Mouse (Mus musculus) heart, embryonic 12.5 days (tissue): ENCODE results near the gene Hivep3. TPM values are rescaled to one million over a fixed set of nuclear protein-coding genes. Genes with fewer than 3 reads are reported as not detected.

ENCODE experiments used
- ATAC-seq: fragments of 200-750 bp; cut with Nextera tagmentation; 2 replicates; pipeline ENCODE4 v1.8.0; 2017; ENCODE audit warnings: moderate TSS enrichment, moderate library complexity; ENCODE audit not compliant: insufficient number of reproducible peaks, low FRiP score
- H3K27ac ChIP-seq: fragments of 300-500 bp; sonication (generic); 2 replicates; pipeline ENCODE4 v1.5.1; 2016; ENCODE audit warnings: mild to moderate bottlenecking, moderate library complexity; ENCODE audit not compliant: poor library complexity, severe bottlenecking
- H3K27me3 ChIP-seq: fragments of 300-500 bp; sonication (generic); replicated peaks from 2 replicates; pipeline ENCODE4 v1.6.1; 2016; ENCODE audit warnings: mild to moderate bottlenecking, moderate library complexity
- H3K36me3 ChIP-seq: fragments of 300-500 bp; sonication (generic); 2 replicates; pipeline ENCODE4 v1.6.1; 2016; ENCODE audit warnings: mild to moderate bottlenecking, moderate library complexity
- H3K4me1 ChIP-seq: fragments of 300-500 bp; sonication (generic); replicated peaks from 2 replicates; pipeline ENCODE4 v1.6.1; 2016; ENCODE audit warnings: mild to moderate bottlenecking
- H3K4me2 ChIP-seq: fragments of 300-500 bp; sonication (generic); 2 replicates; pipeline ENCODE4 v1.6.1; 2016; ENCODE audit warnings: mild to moderate bottlenecking, moderate library complexity
- H3K4me3 ChIP-seq: fragments of 300-500 bp; sonication (generic); 2 replicates; pipeline ENCODE4 v1.5.1; 2016; ENCODE audit warnings: mild to moderate bottlenecking
- H3K9ac ChIP-seq: fragments of 300-500 bp; sonication (generic); 2 replicates; pipeline ENCODE4 v1.6.1; 2016; ENCODE audit warnings: mild to moderate bottlenecking, moderate library complexity
- H3K9me3 ChIP-seq: fragments of 300-500 bp; sonication (generic); replicated peaks from 2 replicates; pipeline ENCODE4 v1.6.1; 2016; ENCODE audit warnings: mild to moderate bottlenecking, moderate library complexity
- WGBS: fragments of 180-500 bp; shearing (Covaris S2); methylation state at CpG from one replicate; pipeline ENCODE4 v1.1.7; 2016; 5-methylcytosine and 5-hydroxymethylcytosine counted together
- polyA plus RNA-seq: library from polyadenylated mRNA; unstranded; fragments of >200 nt; fragmentation: Nextera tagmentation; extraction: Ambion mirVana; gene quantifications from 2 replicates; pipeline ENCODE4 v1.2.1, GENCODE M21; 2016

Gene Hivep3
- polyA plus RNA-seq, 1 experiment from 2014 or later = 6.1 TPM

- no peak for ATAC-seq
- Histone ChIP-seq H3K9me3 (no peaks in the 10 kb centered on the region), H3K4me3 (no peak overlapping the region)
These were observed 140.4 kb downstream of the Hivep3 start for GRCm38 (mm10) chr4:119873935-119874334.

GRCm38 (mm10) chr4:119875592-119875991 lies 142.0 kb downstream of the Hivep3 start:
- WGBS = 89% methylated on average over 2 of the region's 2 CpGs
- no peak for ATAC-seq
- H3K27ac ChIP-seq = no peak overlapping the region

More at GRCm38 (mm10) chr4:119873935-119874334, 140.4 kb downstream of the Hivep3 start:
- Histone ChIP-seq H3K9ac (no peak overlapping the region), H3K27me3 (no peaks in the 10 kb centered on the region; the same call in 1 of the 2 replicates), H3K36me3 (no peaks in the 10 kb centered on the region), H3K4me1 (no peaks in the 10 kb centered on the region), H3K4me2 (no peak overlapping the region), H3K27ac (no peak overlapping the region)
- 71% methylated on average over 6 of the region's 6 CpGs for WGBS

GRCm38 (mm10) chr4:119876535-119877160 lies 143.1 kb downstream of the Hivep3 start:
- no peak overlapping the region for H3K27ac ChIP-seq
- 68% methylated on average over 8 of the region's 8 CpGs for WGBS
- ATAC-seq = no peak
- H3K4me2 ChIP-seq = no peak overlapping the region
- no peak overlapping the region for H3K9ac ChIP-seq
- no peaks in the 10 kb centered on the region for H3K4me1 ChIP-seq
- H3K9me3 ChIP-seq = no peaks in the 10 kb centered on the region
- no peaks in the 10 kb centered on the region for H3K36me3 ChIP-seq
- no peaks in the 10 kb centered on the region; the same call in none of the 2 replicates for H3K27me3 ChIP-seq
- no peak overlapping the region for H3K4me3 ChIP-seq

More at GRCm38 (mm10) chr4:119875592-119875991, 142.0 kb downstream of the Hivep3 start:
- no peaks in the 10 kb centered on the region for H3K4me1 ChIP-seq
- no peak overlapping the region for H3K4me2 ChIP-seq
- no peak overlapping the region for H3K9ac ChIP-seq
- no peaks in the 10 kb centered on the region; the same call in 1 of the 2 replicates for H3K27me3 ChIP-seq
- H3K36me3 ChIP-seq = no peaks in the 10 kb centered on the region
- H3K9me3 ChIP-seq = no peaks in the 10 kb centered on the region
- H3K4me3 ChIP-seq = no peak overlapping the region

GRCm38 (mm10) chr4:119878218-119878617 lies 144.6 kb downstream of the Hivep3 start:
- Histone ChIP-seq H3K4me1 (peaks cover 5% of the 10 kb centered on the region; the same call in 1 of the 2 replicates), H3K27me3 (no peaks in the 10 kb centered on the region; the same call in none of the 2 replicates), H3K27ac (no peak overlapping the region), H3K36me3 (no peaks in the 10 kb centered on the region), H3K9me3 (no peaks in the 10 kb centered on the region), H3K4me2 (no peak overlapping the region), H3K9ac (no peak overlapping the region), H3K4me3 (no peak overlapping the region)
- 60% methylated on average over 5 of the region's 5 CpGs for WGBS
- ATAC-seq = no peak

DNA sequence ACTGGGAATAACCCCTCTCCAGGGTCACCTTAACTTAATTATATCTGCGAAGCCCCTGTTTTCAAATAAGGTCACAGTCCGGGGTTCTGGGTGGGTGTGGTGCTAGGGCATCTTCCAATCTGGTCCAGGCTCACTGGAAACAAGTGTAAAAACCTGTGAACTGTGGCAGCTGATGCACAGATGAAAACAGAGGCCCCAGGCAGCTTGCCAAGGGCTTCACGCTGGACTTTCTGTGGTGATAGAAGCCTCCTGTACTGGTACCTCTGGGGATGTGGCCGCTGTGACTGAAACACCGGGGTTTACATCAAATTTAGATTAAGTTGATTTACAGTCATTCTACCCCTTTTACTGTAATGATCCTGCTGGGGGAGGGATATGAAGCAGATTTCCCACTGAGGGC lies 146.1 kb downstream of the Hivep3 start:
- WGBS = 79% methylated on average over 5 of the region's 5 CpGs

DNA sequence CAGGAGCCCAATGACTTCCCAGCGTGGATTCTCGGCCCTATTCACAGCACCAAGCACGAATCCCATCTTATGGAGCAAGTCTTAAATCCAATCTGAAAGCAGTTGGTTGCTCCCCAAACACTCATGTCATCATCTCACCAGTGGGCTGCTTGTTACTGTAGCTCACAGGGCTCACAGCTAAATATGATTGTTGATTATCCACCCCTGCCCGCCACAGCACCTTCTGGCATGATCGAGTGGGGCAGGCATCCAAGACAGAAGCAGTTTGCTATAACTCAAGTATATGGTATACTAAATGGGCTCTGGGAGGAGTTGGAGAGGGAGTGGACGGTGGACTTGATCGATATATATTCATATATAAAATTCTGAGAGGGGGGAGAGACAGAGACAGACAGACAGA lies 146.7 kb downstream of the Hivep3 start:
- Histone ChIP-seq H3K9me3 (no peaks in the 10 kb centered on the region), H3K27ac (no peak overlapping the region), H3K27me3 (no peaks in the 10 kb centered on the region; the same call in 1 of the 2 replicates), H3K4me2 (no peak overlapping the region), H3K4me3 (no peak overlapping the region), H3K4me1 (peaks cover 5% of the 10 kb centered on the region; the same call in 1 of the 2 replicates), H3K9ac (no peak overlapping the region), H3K36me3 (no peaks in the 10 kb centered on the region)
- WGBS = 78% methylated on average over 7 of the region's 7 CpGs
- ATAC-seq = no peak

More for the DNA sequence above, 146.1 kb downstream of the Hivep3 start:
- Histone ChIP-seq H3K9me3 (no peaks in the 10 kb centered on the region), H3K9ac (no peak overlapping the region), H3K4me2 (no peak overlapping the region), H3K27me3 (no peaks in the 10 kb centered on the region; the same call in 1 of the 2 replicates), H3K27ac (no peak overlapping the region), H3K36me3 (no peaks in the 10 kb centered on the region), H3K4me1 (peaks cover 5% of the 10 kb centered on the region; the same call in 1 of the 2 replicates), H3K4me3 (no peak overlapping the region)
- ATAC-seq = no peak

- Histone ChIP-seq H3K4me3 (no peak overlapping the region), H3K4me2 (no peak overlapping the region), H3K27me3 (no peaks in the 10 kb centered on the region; the same call in 1 of the 2 replicates), H3K4me1 (peaks cover 5% of the 10 kb centered on the region; the same call in 1 of the 2 replicates), H3K27ac (no peak overlapping the region), H3K9ac (no peak overlapping the region), H3K36me3 (no peaks in the 10 kb centered on the region), H3K9me3 (no peaks in the 10 kb centered on the region)
- WGBS = 73% methylated on average over 4 of the region's 4 CpGs
- ATAC-seq = no peak
These were observed 147.7 kb downstream of the Hivep3 start for GRCm38 (mm10) chr4:119881292-119881691.

GRCm38 (mm10) chr4:119882401-119882800 lies 148.8 kb downstream of the Hivep3 start:
- H3K4me3 ChIP-seq = no peak overlapping the region
- H3K9ac ChIP-seq = no peak overlapping the region
- ATAC-seq = no peak
- H3K4me1 ChIP-seq = peaks cover 5% of the 10 kb centered on the region; the same call in 1 of the 2 replicates
- no peaks in the 10 kb centered on the region for H3K36me3 ChIP-seq
- H3K27ac ChIP-seq = no peak overlapping the region
- no peaks in the 10 kb centered on the region; the same call in 1 of the 2 replicates for H3K27me3 ChIP-seq
- 32% methylated on average over 4 of the region's 4 CpGs for WGBS
- no peak overlapping the region for H3K4me2 ChIP-seq
- H3K9me3 ChIP-seq = no peaks in the 10 kb centered on the region

- no peak overlapping the region for H3K27ac ChIP-seq
- H3K4me2 ChIP-seq = no peak overlapping the region
- H3K36me3 ChIP-seq = no peaks in the 10 kb centered on the region
- peaks cover 5% of the 10 kb centered on the region; the same call in 1 of the 2 replicates for H3K4me1 ChIP-seq
- H3K27me3 ChIP-seq = no peaks in the 10 kb centered on the region; the same call in 1 of the 2 replicates
- no peak for ATAC-seq
- WGBS = 29% methylated on average over 5 of the region's 5 CpGs
- H3K4me3 ChIP-seq = no peak overlapping the region
- no peaks in the 10 kb centered on the region for H3K9me3 ChIP-seq
- H3K9ac ChIP-seq = no peak overlapping the region
These were observed 149.2 kb downstream of the Hivep3 start for GRCm38 (mm10) chr4:119882814-119883213.

GRCm38 (mm10) chr4:119886621-119887020 lies 153.0 kb downstream of the Hivep3 start:
- no peaks in the 10 kb centered on the region for H3K36me3 ChIP-seq
- WGBS = 64% methylated on average over 3 of the region's 3 CpGs
- ATAC-seq = no peak
- H3K4me3 ChIP-seq = no peak overlapping the region
- no peaks in the 10 kb centered on the region; the same call in 1 of the 2 replicates for H3K27me3 ChIP-seq
- H3K27ac ChIP-seq = no peak overlapping the region
- peaks cover 5% of the 10 kb centered on the region; the same call in 1 of the 2 replicates for H3K4me1 ChIP-seq
- no peak overlapping the region for H3K4me2 ChIP-seq
- H3K9me3 ChIP-seq = no peaks in the 10 kb centered on the region
- no peak overlapping the region for H3K9ac ChIP-seq

- ATAC-seq = no peak
- H3K9ac ChIP-seq = no peak overlapping the region
- H3K4me3 ChIP-seq = no peak overlapping the region
- no peak overlapping the region for H3K27ac ChIP-seq
- no peak overlapping the region for H3K4me2 ChIP-seq
- no peaks in the 10 kb centered on the region for H3K36me3 ChIP-seq
- H3K9me3 ChIP-seq = no peaks in the 10 kb centered on the region
- H3K27me3 ChIP-seq = no peaks in the 10 kb centered on the region; the same call in 1 of the 2 replicates
- 83% methylated on average over 6 of the region's 6 CpGs for WGBS
- peaks cover 3% of the 10 kb centered on the region; the same call in 1 of the 2 replicates for H3K4me1 ChIP-seq
These were observed 154.1 kb downstream of the Hivep3 start for GRCm38 (mm10) chr4:119887523-119888177.
